Comparison of ENCODE assay signal across 21 mouse cellular contexts in the genomic region with DNA sequence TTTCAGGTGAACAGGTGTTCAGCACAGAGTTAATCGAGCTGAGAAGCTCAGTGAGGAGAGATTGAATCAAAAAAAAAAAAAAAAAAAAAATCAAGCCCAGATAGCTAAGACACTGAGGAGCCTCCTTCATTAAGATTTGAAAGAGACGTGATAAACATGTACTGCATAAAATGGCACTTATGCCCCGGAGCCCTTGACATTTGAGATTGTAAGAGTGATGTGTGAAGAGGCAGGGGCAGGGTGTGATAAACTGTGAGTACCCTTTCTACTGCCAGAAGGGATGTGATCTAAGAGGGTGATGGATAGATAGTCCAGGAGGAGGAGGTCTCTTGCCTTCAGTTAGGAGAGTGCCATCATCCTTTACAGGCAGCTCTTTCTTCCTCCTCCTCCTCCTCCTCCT. TPM values are rescaled to one million over a fixed set of nuclear protein-coding genes. Genes with fewer than 3 reads are reported as not detected.
DNase-seq lines count a peak whose midpoint lies in the region; ATAC-seq lines count a peak whose summit lies in the region.
"Had no signal": no experiment of that assay in that cellular context is flagged by ENCODE, and none has a peak within 500 bp of the region (broad histone marks: within the 10 kb centered on the region; RNA-seq: fewer than 3 reads in every experiment).

No protein-coding gene starts in this region.

- no peak overlapping the region for H3K4me3 ChIP-seq in heart, embryonic 15.5 days
- H3K4me3 ChIP-seq in lung, embryonic 16.5 days (ENCODE audit: low read length) = no peak overlapping the region
- no peak overlapping the region for H3K4me3 ChIP-seq in hindbrain, embryonic 11.5 days (ENCODE audit: low read depth, low read length)
- H3K4me3 ChIP-seq: embryonic facial prominence, embryonic 12.5 days; forebrain, embryonic 15.5 days; heart, adult 2 months; limb, embryonic 10.5 days; limb, embryonic 15.5 days; midbrain, embryonic 12.5 days; myocyte; neural tube, embryonic 12.5 days had no signal

- no peaks in the 10 kb centered on the region for H3K9me3 ChIP-seq in heart, embryonic 15.5 days (replicated peaks)
- no peaks in the 10 kb centered on the region for H3K9me3 ChIP-seq in lung, embryonic 16.5 days (ENCODE audit: control insufficient read depth, low read length)
- H3K9me3 ChIP-seq in hindbrain, embryonic 11.5 days (ENCODE audit: control insufficient read depth, low read length) = no peaks in the 10 kb centered on the region
- H3K9me3 ChIP-seq: embryonic facial prominence, embryonic 12.5 days; forebrain, embryonic 15.5 days; G1E; limb, embryonic 10.5 days; limb, embryonic 15.5 days; midbrain, embryonic 12.5 days; neural tube, embryonic 12.5 days had no signal

- no peak for DNase-seq in heart, postnatal 4 days
- no peak for DNase-seq in lung, postnatal 36 days
- peak; percentile 22 for DNase-seq in MEL-GATA-1-ER (ENCODE audit: extremely low read depth, low read depth)
- no peak for DNase-seq in hindbrain, embryonic 11.5 days (ENCODE audit: low spot score)
- DNase-seq in layer of hippocampus, adult 9-10 months (ENCODE audit: low spot score) = no peak
- DNase-seq: embryo, embryonic 11 days; layer of hippocampus, adult 9-11 months had no signal

- no peak for ATAC-seq in heart, embryonic 15.5 days (replicated peaks; ENCODE audit: insufficient number of reproducible peaks, insufficient read depth, low FRiP score, low read depth)
- ATAC-seq in lung, embryonic 16.5 days (ENCODE audit: low read depth) = peak; percentile 21
- ATAC-seq in common myeloid progenitor, adult 5-6 weeks (replicated peaks; ENCODE audit: low read depth, poor library complexity, severe bottlenecking) = 0 out of 2 replicates have a peak, but pooled peaks have one; percentile 2
- no peak for ATAC-seq in hindbrain, embryonic 11.5 days (ENCODE audit: low FRiP score)
- ATAC-seq: forebrain, embryonic 15.5 days had no signal

- no peaks in the 10 kb centered on the region for H3K36me3 ChIP-seq in heart, embryonic 15.5 days
- no peaks in the 10 kb centered on the region for H3K36me3 ChIP-seq in lung, embryonic 16.5 days (ENCODE audit: control insufficient read depth, insufficient read depth, low read length)
- H3K36me3 ChIP-seq in hindbrain, embryonic 11.5 days (ENCODE audit: control insufficient read depth, insufficient read depth, low read length) = no peaks in the 10 kb centered on the region
- H3K36me3 ChIP-seq: embryonic facial prominence, embryonic 12.5 days; forebrain, embryonic 15.5 days; G1E; limb, embryonic 10.5 days; limb, embryonic 15.5 days; midbrain, embryonic 12.5 days; neural tube, embryonic 12.5 days had no signal

- H3K9ac ChIP-seq in heart, embryonic 15.5 days = no peak overlapping the region
- no peak overlapping the region for H3K9ac ChIP-seq in lung, embryonic 16.5 days (ENCODE audit: low read length)
- no peak overlapping the region for H3K9ac ChIP-seq in hindbrain, embryonic 11.5 days (ENCODE audit: low read depth, low read length)
- H3K9ac ChIP-seq: embryonic facial prominence, embryonic 12.5 days; forebrain, embryonic 15.5 days; hindbrain, embryonic 14.5 days; limb, embryonic 15.5 days; liver, embryonic 14.5 days; midbrain, embryonic 12.5 days; neural tube, embryonic 12.5 days had no signal

- 37% methylated on average over 3 of the region's 3 CpGs for WGBS in heart, embryonic 15.5 days
- 15% methylated on average over 3 of the region's 3 CpGs for WGBS in lung, embryonic 16.5 days
- 73% methylated on average over 3 of the region's 3 CpGs for WGBS in hindbrain, embryonic 11.5 days

- no peak overlapping the region for H3K4me2 ChIP-seq in heart, embryonic 15.5 days
- H3K4me2 ChIP-seq in lung, embryonic 16.5 days (ENCODE audit: low read depth, low read length) = no peak overlapping the region
- H3K4me2 ChIP-seq in hindbrain, embryonic 11.5 days (replicated peaks; ENCODE audit: low read depth, low read length) = no peak overlapping the region
- H3K4me2 ChIP-seq: embryonic facial prominence, embryonic 12.5 days; forebrain, embryonic 15.5 days; hindbrain, embryonic 14.5 days; limb, embryonic 15.5 days; midbrain, embryonic 12.5 days; neural tube, embryonic 12.5 days had no signal

- peak overlapping the region; percentile 66 for H3K27ac ChIP-seq in heart, embryonic 15.5 days
- peak overlapping the region; percentile 86 for H3K27ac ChIP-seq in lung, embryonic 16.5 days (ENCODE audit: low read length)
- H3K27ac ChIP-seq in hindbrain, embryonic 11.5 days (ENCODE audit: low read depth, low read length) = no peak overlapping the region
- H3K27ac ChIP-seq: embryonic facial prominence, embryonic 12.5 days; forebrain, embryonic 15.5 days; heart, adult 2 months; hindbrain, embryonic 14.5 days; limb, embryonic 10.5 days; limb, embryonic 15.5 days; liver, embryonic 14.5 days; midbrain, embryonic 12.5 days; neural tube, embryonic 12.5 days had no signal

- H3K27me3 ChIP-seq in heart, embryonic 15.5 days = no peaks in the 10 kb centered on the region
- no peaks in the 10 kb centered on the region for H3K27me3 ChIP-seq in lung, embryonic 16.5 days (ENCODE audit: control insufficient read depth, insufficient read depth, low read depth, low read length)
- H3K27me3 ChIP-seq in hindbrain, embryonic 11.5 days (ENCODE audit: control insufficient read depth, insufficient read depth, low read length) = no peaks in the 10 kb centered on the region
- H3K27me3 ChIP-seq: embryonic facial prominence, embryonic 12.5 days; forebrain, embryonic 15.5 days; limb, embryonic 15.5 days; midbrain, embryonic 12.5 days; neural tube, embryonic 12.5 days had no signal

- H3K4me1 ChIP-seq in heart, embryonic 15.5 days (replicated peaks) = peaks cover 27% of the 10 kb centered on the region
- H3K4me1 ChIP-seq in lung, embryonic 16.5 days (replicated peaks; ENCODE audit: control insufficient read depth, insufficient read depth, low read length) = peaks cover 13% of the 10 kb centered on the region
- H3K4me1 ChIP-seq in hindbrain, embryonic 11.5 days (replicated peaks; ENCODE audit: control insufficient read depth, insufficient read depth, low read length) = no peaks in the 10 kb centered on the region
- H3K4me1 ChIP-seq: embryonic facial prominence, embryonic 12.5 days; limb, embryonic 10.5 days; limb, embryonic 15.5 days; neural tube, embryonic 12.5 days had no signal

RNA-seq across cellular contexts. Expression of gene Cracr2a, which starts 30.9 kb away (rescaled TPM):
- 1.1 and 1.3 TPM in 2 replicates for polyA plus RNA-seq in heart, embryonic 15.5 days (2015; fragmentation: Nextera tagmentation; extraction: Ambion mirVana)
- total RNA-seq in heart, postnatal 4 days (2021) = 1 to 10 TPM; 1.8 to 3.0 TPM
- polyA plus RNA-seq in lung, embryonic 16.5 days (2015; fragmentation: Nextera tagmentation; extraction: Ambion mirVana) = 4.3 and 4.7 TPM in 2 replicates
- total RNA-seq in common myeloid progenitor, adult 5-6 weeks (2017) = 6.4 and 11.6 TPM in 2 replicates
- 0.83 and 1.2 TPM in 2 replicates for polyA plus RNA-seq in hindbrain, embryonic 11.5 days (2014; fragmentation: Nextera tagmentation; extraction: Ambion mirVana)
- polyA plus RNA-seq: G1E, myocyte had no signal

Comparison
In these comparisons a context has a peak if more than half of its experiments do, and no peak if none do; other contexts are left out.
1. ATAC-seq: peak in lung, embryonic 16.5 days (single experiment) and common myeloid progenitor, adult 5-6 weeks (single experiment); none in heart, embryonic 15.5 days (single experiment) and hindbrain, embryonic 11.5 days (single experiment).